Mouse (Mus musculus) inflammation-experienced regulatory T-cells, adult 6 months (primary cell): ENCODE measurements around the gene Apbb1ip. TPM values are rescaled to one million over a fixed set of nuclear protein-coding genes. Genes with fewer than 3 reads are reported as not detected.
A peak's percentile ranks its signal among the peaks of the same experiment; 100 is the strongest.

Experiments used
- ATAC-seq: one replicate; pipeline ENCODE4 v1.8.0; 2017
- polyA plus RNA-seq, 3 experiments: library from polyadenylated mRNA; unstranded; fragments of 100-300 nt; shearing (Covaris generic); gene quantifications; one replicate each; pipeline ENCODE4 v1.2.1; 2017

Apbb1ip gene
- polyA plus RNA-seq, result 100 to 1,000 TPM in 1 of 3 experiments, 10 to 100 TPM in 2; 72.1 to 121 (median 83.8) TPM

- ATAC-seq, result peak; percentile 48
These were observed at the start of gene Apbb1ip for GRCm38 (mm10) chr2:22773549-22774180. Gene Apbb1ip, plus strand, starts transcription at chr2:22774094.

DNA sequence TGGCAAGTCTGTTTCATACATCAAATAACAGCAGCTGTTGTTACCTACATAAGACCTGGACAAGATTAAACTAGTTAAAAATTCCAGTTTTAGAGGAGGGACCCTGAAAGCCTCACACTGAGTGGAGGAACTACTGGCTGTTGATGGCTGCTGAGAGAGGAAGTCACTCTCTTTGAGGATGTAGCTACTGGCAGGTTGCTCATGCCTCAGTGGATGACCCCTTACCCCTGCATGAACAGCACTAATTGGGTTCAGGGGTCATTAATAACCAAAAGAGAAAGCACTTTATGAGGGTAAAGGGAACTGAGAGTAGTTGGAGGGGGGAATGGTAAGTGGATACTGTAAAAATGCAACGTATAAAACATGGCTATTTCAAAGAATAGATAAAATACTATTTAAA, 46.8 kb upstream of the Apbb1ip start:
- ATAC-seq, result no peak

DNA sequence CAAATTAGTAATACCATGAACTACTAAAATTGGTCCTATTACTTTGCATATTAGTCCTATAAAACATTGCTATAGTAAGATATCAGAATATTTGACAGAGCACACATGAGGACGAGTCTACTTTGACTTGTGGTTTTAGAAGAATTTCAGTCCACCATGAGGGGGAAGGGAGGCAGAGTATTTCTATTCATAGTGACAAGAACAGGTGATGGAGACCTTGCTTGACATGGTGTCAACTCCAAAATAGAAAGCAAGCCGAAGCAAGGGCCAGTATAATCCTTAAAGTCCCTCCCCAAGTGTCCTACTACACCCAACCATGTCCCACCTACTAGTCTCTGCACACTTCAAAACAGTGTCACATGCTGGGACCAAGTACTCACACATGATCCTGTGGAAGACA, 37.8 kb upstream of the Apbb1ip start:
- ATAC-seq, result no peak

- no peak for ATAC-seq
These were observed 34.5 kb upstream of the Apbb1ip start for GRCm38 (mm10) chr2:22739369-22739768.

DNA sequence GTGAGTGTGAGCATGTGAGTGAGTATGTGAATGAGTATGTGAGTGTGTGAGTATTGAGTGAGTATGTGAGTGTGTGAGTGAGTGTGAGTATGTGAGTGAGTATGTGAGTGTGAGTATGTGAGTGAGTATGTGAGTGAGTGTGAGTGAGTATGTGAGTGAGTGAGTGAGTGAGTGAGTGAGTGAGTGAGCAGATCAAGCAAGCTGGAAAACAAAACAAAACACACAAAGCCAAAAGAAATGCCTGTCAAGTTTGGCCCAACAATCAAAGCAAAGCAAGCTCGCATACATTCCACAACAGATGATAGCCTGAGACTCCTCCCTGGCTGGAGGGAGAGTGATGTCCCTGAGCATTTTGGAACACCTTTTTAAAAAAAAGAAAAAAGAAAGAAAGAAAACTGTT, 33.5 kb upstream of the Apbb1ip start:
- no peak for ATAC-seq

DNA sequence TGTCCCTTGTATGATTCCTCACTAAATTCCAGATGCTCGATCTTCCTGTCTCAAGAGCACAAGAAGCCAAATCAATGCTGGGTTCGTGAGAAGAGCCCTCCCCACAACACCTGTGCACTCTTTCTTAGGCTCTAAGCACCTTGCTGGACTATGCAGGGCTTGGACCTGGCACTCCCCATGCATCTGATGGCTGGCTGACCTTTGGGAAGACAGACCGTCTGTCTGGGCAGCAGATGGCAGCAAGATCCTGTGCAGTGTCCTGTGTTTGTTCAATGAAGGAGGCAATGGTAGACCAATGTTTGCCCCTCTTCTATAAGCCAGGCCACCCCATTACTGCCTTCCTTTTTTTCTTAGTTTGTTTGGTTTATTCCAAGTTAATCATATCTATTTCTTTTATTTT, 32.7 kb upstream of the Apbb1ip start:
- ATAC-seq, result no peak

GRCm38 (mm10) chr2:22744121-22744761, 29.7 kb upstream of the Apbb1ip start:
- ATAC-seq, result no peak

- no peak for ATAC-seq
These were observed 29.0 kb upstream of the Apbb1ip start for GRCm38 (mm10) chr2:22744876-22745275.

- ATAC-seq, result no peak
These were observed 27.1 kb upstream of the Apbb1ip start for GRCm38 (mm10) chr2:22746785-22747184.

DNA sequence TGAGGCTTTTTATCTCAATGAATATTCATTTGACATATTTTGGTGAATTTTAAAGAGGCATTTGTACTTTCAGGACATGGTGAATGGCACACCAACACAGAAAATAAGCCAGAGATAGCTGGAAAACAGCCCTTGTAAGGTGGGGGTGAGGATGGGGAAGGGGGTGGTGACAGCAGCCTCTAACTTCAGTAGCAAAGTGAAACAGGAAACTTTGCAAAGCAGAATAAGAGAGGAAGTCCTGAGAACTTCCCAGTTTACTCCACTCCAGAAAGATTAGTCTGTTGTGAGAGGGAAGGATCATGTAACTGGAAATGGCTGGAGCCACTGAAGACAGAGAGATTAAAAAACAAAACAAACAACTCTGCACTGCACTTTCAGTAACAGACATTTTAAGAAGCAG, 26.0 kb upstream of the Apbb1ip start:
- no peak for ATAC-seq

GRCm38 (mm10) chr2:22749761-22750160, 24.1 kb upstream of the Apbb1ip start:
- no peak for ATAC-seq

GRCm38 (mm10) chr2:22752492-22752891, 21.4 kb upstream of the Apbb1ip start:
- ATAC-seq, result no peak

DNA sequence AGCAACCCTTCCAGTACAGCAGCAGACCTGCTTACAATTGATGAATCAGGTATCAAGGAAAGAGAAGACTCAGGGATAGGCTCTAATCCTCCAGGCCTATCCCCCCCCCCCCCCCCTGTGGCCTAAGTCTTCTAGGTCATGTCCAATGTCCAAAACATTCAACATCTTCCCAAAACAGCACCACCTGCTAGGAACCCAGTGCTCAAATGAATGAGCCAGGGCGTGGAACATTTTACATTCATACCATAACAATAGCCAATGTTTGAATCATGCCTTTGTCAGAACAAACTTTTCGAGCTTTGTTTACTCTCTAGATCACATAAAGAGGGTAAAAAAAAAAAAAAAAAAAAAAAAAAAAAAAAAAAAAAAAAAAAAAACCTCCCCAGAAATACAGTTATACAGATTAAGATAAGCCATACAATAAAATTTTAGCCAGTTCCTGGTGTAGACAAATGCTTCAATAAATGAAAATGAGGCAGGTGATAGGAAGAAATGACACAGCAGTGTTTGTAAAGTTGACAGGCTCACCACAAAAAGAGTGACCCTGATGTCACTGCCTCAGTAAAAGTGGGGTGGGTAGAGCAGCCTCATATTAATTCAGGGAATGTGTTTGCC, 20.3 kb upstream of the Apbb1ip start:
- no peak for ATAC-seq

GRCm38 (mm10) chr2:22754222-22754824, 19.6 kb upstream of the Apbb1ip start:
- ATAC-seq, result no peak

DNA sequence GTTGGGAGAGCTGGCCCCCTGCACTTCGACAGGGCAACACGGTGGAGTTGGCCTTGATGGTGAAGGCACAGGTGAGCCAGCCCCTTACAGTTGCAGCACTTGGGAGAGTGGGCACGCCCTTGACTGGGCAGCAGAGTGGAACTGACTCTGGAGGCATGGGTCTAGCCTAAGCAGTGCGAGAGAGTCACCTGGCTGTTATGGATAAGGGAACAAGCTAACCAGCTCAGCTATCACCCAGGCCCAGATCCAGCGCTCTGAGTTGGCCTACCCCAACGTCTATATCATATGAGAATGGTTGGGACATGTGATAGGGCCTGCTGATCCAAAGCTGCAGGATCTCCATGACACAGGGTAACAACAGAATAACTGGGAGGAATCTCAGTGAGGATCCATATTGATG, 18.3 kb upstream of the Apbb1ip start:
- no peak for ATAC-seq

DNA sequence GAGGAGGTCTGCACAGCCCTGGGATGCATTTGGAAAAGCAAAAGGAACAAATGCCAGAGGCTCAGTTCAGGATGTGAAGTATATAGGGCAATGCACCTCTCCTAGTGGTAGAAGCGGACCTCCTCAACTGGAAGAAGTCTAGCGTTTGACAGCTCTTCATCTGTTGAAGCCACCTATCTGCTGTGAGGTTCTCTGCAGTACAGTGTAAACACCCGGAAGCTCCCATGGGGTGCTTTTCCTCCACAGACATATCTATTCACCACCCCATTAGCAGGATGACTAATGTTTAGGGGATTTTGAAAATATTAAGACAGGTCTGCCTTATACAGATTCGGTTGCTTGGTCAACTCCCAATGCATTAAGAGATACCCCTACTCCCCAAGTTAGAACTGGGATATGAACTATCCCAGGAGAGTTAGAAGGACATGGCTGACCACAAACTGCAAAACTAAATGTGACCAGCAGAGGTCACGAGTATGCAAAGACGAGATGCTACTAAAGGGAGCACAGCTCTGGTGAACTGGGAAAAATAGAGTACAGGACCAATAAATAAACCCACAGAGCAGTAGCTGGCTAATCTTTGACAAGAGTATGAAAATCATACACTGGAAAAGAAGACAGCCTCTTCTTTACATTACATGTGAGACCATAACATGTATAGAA, 15.5 kb upstream of the Apbb1ip start:
- ATAC-seq, result peak; percentile 74

DNA sequence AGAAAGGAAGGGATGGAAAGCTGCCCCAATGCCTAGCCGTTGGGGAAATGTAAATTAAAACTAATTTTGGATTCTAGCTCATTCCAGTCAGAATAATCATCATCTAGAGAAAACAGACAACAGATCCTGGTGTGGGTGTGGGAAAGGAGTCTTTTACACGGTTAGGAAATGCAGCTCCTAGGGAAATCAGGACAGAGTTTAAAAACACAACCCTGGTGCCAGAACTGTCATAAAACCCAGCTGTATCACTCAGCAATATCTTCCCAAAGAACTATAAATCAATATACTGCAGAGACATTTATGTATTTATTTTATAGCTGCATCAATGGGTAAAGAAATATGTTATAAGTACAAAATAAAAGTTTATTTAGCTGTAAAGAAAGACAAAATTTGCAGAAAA, 13.4 kb upstream of the Apbb1ip start:
- ATAC-seq, result no peak

GRCm38 (mm10) chr2:22761103-22761521, 12.8 kb upstream of the Apbb1ip start:
- peak; percentile 30 for ATAC-seq

GRCm38 (mm10) chr2:22764774-22765387, 9.0 kb upstream of the Apbb1ip start:
- no peak for ATAC-seq

- ATAC-seq, result no peak
These were observed 2.6 kb upstream of the Apbb1ip start for GRCm38 (mm10) chr2:22771311-22771710.

GRCm38 (mm10) chr2:22774181-22774751, 372 bp downstream of the Apbb1ip start:
- peak; percentile 87 for ATAC-seq

- no peak for ATAC-seq
These were observed 1.3 kb downstream of the Apbb1ip start for GRCm38 (mm10) chr2:22775213-22775612.
